Mouse (Mus musculus) spleen, adult 2 months (tissue): ENCODE measurements around the gene Gm17416.

ENCODE experiments used
- CTCF ChIP-seq: fragments of 200-500 bp; IDR thresholded peaks from 2 replicates; pipeline ENCODE4 v1.5.1; 2011; ENCODE audit warnings: mild to moderate bottlenecking, inconsistent platforms; ENCODE audit not compliant: insufficient read depth, insufficient read length, insufficient replicate concordance; ENCODE audit errors: extremely low read depth
- POLR2A ChIP-seq: fragments of 200-500 bp; IDR thresholded peaks from 2 replicates; pipeline ENCODE4 v1.6.1; 2011; ENCODE audit warnings: low read depth, low read length, inconsistent platforms

DNA sequence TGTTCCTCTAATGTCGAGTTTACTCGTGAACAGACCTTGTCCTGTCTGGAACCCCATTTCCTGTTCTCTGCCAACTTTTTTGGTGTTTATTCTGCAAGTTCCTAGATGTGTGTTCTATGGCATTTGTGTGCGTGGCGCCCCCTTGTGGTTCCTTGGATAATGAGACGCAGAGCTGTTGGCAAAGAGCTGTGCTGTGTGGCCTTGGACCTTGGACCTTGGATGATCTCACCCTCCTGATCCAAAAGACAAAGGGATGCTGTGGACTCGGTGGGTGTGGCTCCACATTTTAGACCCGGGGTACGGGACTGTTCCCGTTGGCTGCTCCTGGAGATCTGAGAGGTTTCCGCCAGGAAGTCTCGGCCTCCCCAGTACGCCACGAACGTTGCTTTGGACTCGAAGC, 34.9 kb downstream of the Gm17416 start, which contains the start of gene Defb36:
- TF ChIP-seq CTCF: no peak
- TF ChIP-seq POLR2A: no peak
